19 mouse cellular contexts compared by ENCODE assay signal in the genomic region with DNA sequence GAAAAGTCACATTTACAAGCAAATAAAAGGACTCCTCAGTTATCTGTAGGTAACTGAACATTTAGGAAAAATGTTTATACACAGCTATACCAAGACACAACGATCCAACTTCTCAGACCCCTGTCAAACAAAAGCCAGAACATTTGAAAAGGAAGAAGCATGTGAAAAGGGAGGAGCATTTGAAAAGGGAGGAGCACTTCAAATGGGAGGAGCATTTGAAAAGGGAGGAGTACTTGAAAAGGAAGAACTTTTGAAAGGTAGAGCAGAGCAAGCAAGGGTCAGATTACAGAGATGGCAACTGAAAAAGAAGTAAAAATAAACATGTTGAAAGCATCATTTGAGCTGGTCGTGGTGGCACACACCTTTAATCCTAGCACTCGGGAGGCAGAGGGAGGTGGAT.
DNase-seq lines count a peak whose midpoint lies in the region; ATAC-seq and TF ChIP-seq lines count a peak whose summit lies in the region.
"Had no signal": no experiment of that assay in that cellular context is flagged by ENCODE, and none has a peak within 500 bp of the region (broad histone marks: within the 10 kb centered on the region; RNA-seq: fewer than 3 reads in every experiment).

No protein-coding gene starts in this region.

- no peak overlapping the region for H3K4me3 ChIP-seq in layer of hippocampus, adult 2 months
- H3K4me3 ChIP-seq: forebrain, embryonic 12.5 days; heart, embryonic 13.5 days; hindbrain, embryonic 13.5 days had no signal

- peak; percentile 60; the same call in 1 of the 2 replicates for ATAC-seq in erythroid progenitor cell, adult 5-6 weeks (replicated peaks; ENCODE audit: low FRiP score, poor library complexity, severe bottlenecking)
- ATAC-seq: activated CD4-positive, CD25-positive, alpha-beta regulatory T cell, adult 4 months; forebrain, embryonic 16.5 days; hindbrain, postnatal 0 days had no signal

- H3K27ac ChIP-seq in layer of hippocampus, adult 2 months, result no peak overlapping the region
- H3K27ac ChIP-seq: forebrain, embryonic 12.5 days; heart, embryonic 13.5 days; hindbrain, embryonic 13.5 days; hindbrain, postnatal 0 days had no signal

- no peak for TF ChIP-seq CTCF in layer of hippocampus, adult 2 months (conservative IDR thresholded peaks at IDR 0.05)

- DNase-seq in heart, adult 11 months, result peak; percentile 9
- DNase-seq in heart, postnatal 25 days (ENCODE audit: low spot score), result no peak
- DNase-seq in ES-CJ7 (ENCODE audit: low read depth, low spot score), result peak; percentile 32
- peak; percentile 47 for DNase-seq in ZHBTc4 (ENCODE audit: low read depth, low spot score)
- DNase-seq in layer of hippocampus, adult 2 months (ENCODE audit: low spot score in 2 of 2), result no peak
- DNase-seq in ovary, adult 18-20 months (ENCODE audit: low spot score), result no peak
- DNase-seq in cerebellum, adult 11-12 months, result no peak
- DNase-seq: adrenal gland, postnatal 14 days; cerebellum, adult 8-10 months; cerebellum, postnatal 14 days; embryo, embryonic 11 days; gastrocnemius, postnatal 14 days had no signal

- intact Hi-C loops in heart, postnatal 25 days (cut with DNase I), result no loop called here

Comparison
In these comparisons a context has a peak if more than half of its experiments do, and no peak if none do; other contexts are left out.
1. DNase-seq: peak in heart, adult 11 months (single experiment), ES-CJ7 (single experiment) and ZHBTc4 (single experiment); none in heart, postnatal 25 days (single experiment), layer of hippocampus, adult 2 months (0 of 2), ovary, adult 18-20 months (single experiment) and cerebellum, adult 11-12 months (single experiment).